Mouse (Mus musculus) limb, embryonic 14.5 days (tissue): ENCODE data around the gene Ephb1. TPM values are rescaled to one million over a fixed set of nuclear protein-coding genes. Genes with fewer than 3 reads are reported as not detected.

Experiments
- ATAC-seq: fragments of 200-750 bp; cut with Nextera tagmentation; 2 replicates; pipeline ENCODE4 v1.8.0; 2017; ENCODE audit warnings: low read depth, moderate number of reproducible peaks, moderate TSS enrichment; ENCODE audit not compliant: low FRiP score
- DNase-seq: peaks from one replicate; pipeline ENCODE4 v3.0.0-alpha.2; 2015; ENCODE audit warnings: low spot score
- H3K27ac ChIP-seq: fragments of 300-500 bp; sonication (generic); replicated peaks from 2 replicates; pipeline ENCODE4 v1.5.1; 2014; ENCODE audit warnings: low read depth, mild to moderate bottlenecking, low read length, moderate library complexity, mixed read lengths
- H3K27me3 ChIP-seq: fragments of 300-500 bp; sonication (generic); 2 replicates; pipeline ENCODE4 v1.6.1; 2014; ENCODE audit warnings: low read length, mixed read lengths; ENCODE audit not compliant: control insufficient read depth, insufficient read depth
- H3K36me3 ChIP-seq: fragments of 300-500 bp; sonication (generic); 2 replicates; pipeline ENCODE4 v1.6.1; 2014; ENCODE audit warnings: mild to moderate bottlenecking, low read length, moderate library complexity, mixed read lengths; ENCODE audit not compliant: control insufficient read depth, insufficient read depth
- H3K4me1 ChIP-seq: fragments of 300-500 bp; sonication (generic); 2 replicates; pipeline ENCODE4 v1.6.1; 2014; ENCODE audit warnings: antibody characterized with exemption, low read length, mixed read lengths; ENCODE audit not compliant: control insufficient read depth, insufficient read depth
- H3K4me2 ChIP-seq: fragments of 300-500 bp; sonication (generic); replicated peaks from 2 replicates; pipeline ENCODE4 v1.6.1; 2014; ENCODE audit warnings: low read depth, mild to moderate bottlenecking, low read length, moderate library complexity; ENCODE audit not compliant: severe bottlenecking
- H3K4me3 ChIP-seq: fragments of 300-500 bp; sonication (generic); replicated peaks from 2 replicates; pipeline ENCODE4 v1.5.1; 2014; ENCODE audit warnings: low read length
- H3K9ac ChIP-seq: fragments of 300-500 bp; sonication (generic); 2 replicates; pipeline ENCODE4 v1.6.1; 2014; ENCODE audit warnings: mild to moderate bottlenecking, low read depth, low read length, moderate library complexity; ENCODE audit not compliant: severe bottlenecking
- H3K9me3 ChIP-seq: fragments of 300-500 bp; sonication (generic); 2 replicates; pipeline ENCODE4 v1.6.1; 2016; ENCODE audit warnings: low read length; ENCODE audit not compliant: control insufficient read depth
- POLR2A ChIP-seq: fragments of 200-500 bp; IDR thresholded peaks from 2 replicates; pipeline ENCODE4 v1.8.0; 2012; ENCODE audit warnings: inconsistent platforms, mild to moderate bottlenecking, moderate library complexity, borderline replicate concordance; ENCODE audit not compliant: insufficient read depth, insufficient read length; ENCODE audit errors: extremely low read depth
- WGBS: fragments of 180-500 bp; shearing (Covaris S2); extraction: QIAGEN DNeasy Blood & Tissue Kit; methylation state at CpG from one replicate; pipeline ENCODE4 v1.1.7; 2014; 5-methylcytosine and 5-hydroxymethylcytosine counted together
- polyA plus RNA-seq, 2 experiments: library from polyadenylated mRNA; depleted of rRNA in 1 of 2; stranded (reverse) in 1 of 2; unstranded in 1 of 2; fragments of >200 nt; fragmentation: Nextera tagmentation in 1 of 2; extraction: Ambion mirVana in 1 of 2; gene quantifications; 2 replicates each; pipeline versions ENCODE4 v1.2.1 to v1.2.3; 2012 to 2014

Ephb1 gene
- polyA plus RNA-seq, 2 experiments: 4.1 TPM

GRCm38 (mm10) chr9:102126510-102126909 is 228.0 kb downstream of the Ephb1 start:
- no peaks in the 10 kb centered on the region for H3K4me1 ChIP-seq
- DNase-seq (no peak), ATAC-seq (no peak)
- no peak overlapping the region for H3K27ac ChIP-seq
- no peak overlapping the region for H3K9ac ChIP-seq
- 71% methylated on average over 3 of the region's 3 CpGs for WGBS
- no peaks in the 10 kb centered on the region for H3K27me3 ChIP-seq
- H3K36me3 ChIP-seq: no peaks in the 10 kb centered on the region
- no peak overlapping the region for H3K4me3 ChIP-seq
- TF ChIP-seq POLR2A: no peak
- no peaks in the 10 kb centered on the region for H3K9me3 ChIP-seq
- H3K4me2 ChIP-seq: no peak overlapping the region

GRCm38 (mm10) chr9:102122880-102123453 is 231.5 kb downstream of the Ephb1 start:
- ATAC-seq: no peak
- Histone ChIP-seq H3K4me3 (no peak overlapping the region), H3K9me3 (no peaks in the 10 kb centered on the region), H3K27me3 (no peaks in the 10 kb centered on the region), H3K27ac (no peak overlapping the region), H3K4me1 (no peaks in the 10 kb centered on the region), H3K9ac (no peak overlapping the region), H3K36me3 (no peaks in the 10 kb centered on the region), H3K4me2 (no peak overlapping the region)
- 40% methylated on average over 4 of the region's 4 CpGs for WGBS
- TF ChIP-seq POLR2A: no peak
- no peak for DNase-seq

- no peaks in the 10 kb centered on the region for H3K4me1 ChIP-seq
- H3K27ac ChIP-seq: no peak overlapping the region
- WGBS: 92% methylated on average over 3 of the region's 3 CpGs
- H3K36me3 ChIP-seq: no peaks in the 10 kb centered on the region
- no peak for TF ChIP-seq POLR2A
- DNase-seq (no peak), ATAC-seq (no peak)
- H3K4me2 ChIP-seq: no peak overlapping the region
- H3K9ac ChIP-seq: no peak overlapping the region
- no peaks in the 10 kb centered on the region for H3K9me3 ChIP-seq
- H3K27me3 ChIP-seq: no peaks in the 10 kb centered on the region
- no peak overlapping the region for H3K4me3 ChIP-seq
Observed at GRCm38 (mm10) chr9:102119422-102119821, 235.1 kb downstream of the Ephb1 start.

GRCm38 (mm10) chr9:102115326-102115725 is 239.2 kb downstream of the Ephb1 start:
- H3K4me1 ChIP-seq: no peaks in the 10 kb centered on the region
- no peak overlapping the region for H3K4me3 ChIP-seq
- TF ChIP-seq POLR2A: no peak
- H3K9ac ChIP-seq: no peak overlapping the region
- WGBS: 93% methylated on average over 10 of the region's 10 CpGs
- H3K27ac ChIP-seq: no peak overlapping the region
- ATAC-seq: no peak
- no peaks in the 10 kb centered on the region for H3K36me3 ChIP-seq
- DNase-seq: no peak
- no peaks in the 10 kb centered on the region for H3K9me3 ChIP-seq
- H3K27me3 ChIP-seq: no peaks in the 10 kb centered on the region
- no peak overlapping the region for H3K4me2 ChIP-seq

DNA sequence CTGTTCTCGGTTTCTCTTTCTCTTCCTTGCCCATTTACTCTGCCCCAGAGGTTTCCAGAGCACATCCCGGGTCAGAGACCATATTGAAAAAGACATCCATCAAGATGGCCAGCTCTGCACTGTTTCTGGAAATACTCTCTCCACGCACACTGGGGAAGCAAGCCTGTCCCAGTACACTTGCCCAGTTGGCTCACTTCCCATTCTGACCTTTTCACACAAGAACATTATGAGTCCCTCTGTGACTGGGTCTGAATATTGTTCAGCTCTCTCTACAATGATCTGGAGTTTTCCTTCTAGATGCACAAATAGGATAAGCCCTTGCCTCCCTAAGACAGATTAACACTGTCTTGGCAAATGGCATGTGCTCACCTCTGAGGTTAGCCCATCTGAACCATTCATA is 243.0 kb downstream of the Ephb1 start:
- DNase-seq: no peak
- Histone ChIP-seq H3K4me2 (no peak overlapping the region), H3K9ac (no peak overlapping the region), H3K4me1 (no peaks in the 10 kb centered on the region), H3K4me3 (no peak overlapping the region), H3K27me3 (no peaks in the 10 kb centered on the region), H3K27ac (no peak overlapping the region), H3K9me3 (no peaks in the 10 kb centered on the region), H3K36me3 (no peaks in the 10 kb centered on the region)
- no peak for ATAC-seq
- no peak for TF ChIP-seq POLR2A
- WGBS: 61% methylated on average over 3 of the region's 3 CpGs

- DNase-seq: no peak
- no peak for ATAC-seq
- WGBS: 65% methylated on average over 3 of the region's 3 CpGs
- H3K36me3 ChIP-seq: no peaks in the 10 kb centered on the region
- TF ChIP-seq POLR2A: no peak
- no peak overlapping the region for H3K4me3 ChIP-seq
- H3K27me3 ChIP-seq: no peaks in the 10 kb centered on the region
- H3K9ac ChIP-seq: no peak overlapping the region
- no peak overlapping the region for H3K27ac ChIP-seq
- H3K4me2 ChIP-seq: no peak overlapping the region
- H3K4me1 ChIP-seq: no peaks in the 10 kb centered on the region
- H3K9me3 ChIP-seq: no peaks in the 10 kb centered on the region
Observed at GRCm38 (mm10) chr9:102107978-102108377, 246.5 kb downstream of the Ephb1 start.
